Mouse (Mus musculus) limb, embryonic 14.5 days (tissue): ENCODE measurements around the gene Ppp4r3a. TPM values are rescaled to one million over a fixed set of nuclear protein-coding genes. Genes with fewer than 3 reads are reported as not detected.

Experiments used
- ATAC-seq: fragments of 200-750 bp; cut with Nextera tagmentation; 2 replicates; pipeline ENCODE4 v1.8.0; 2017; ENCODE audit warnings: low read depth, moderate number of reproducible peaks, moderate TSS enrichment; ENCODE audit not compliant: low FRiP score
- DNase-seq: peaks from one replicate; pipeline ENCODE4 v3.0.0-alpha.2; 2015; ENCODE audit warnings: low spot score
- H3K27ac ChIP-seq: fragments of 300-500 bp; sonication (generic); replicated peaks from 2 replicates; pipeline ENCODE4 v1.5.1; 2014; ENCODE audit warnings: low read depth, mild to moderate bottlenecking, low read length, moderate library complexity, mixed read lengths
- H3K27me3 ChIP-seq: fragments of 300-500 bp; sonication (generic); 2 replicates; pipeline ENCODE4 v1.6.1; 2014; ENCODE audit warnings: low read length, mixed read lengths; ENCODE audit not compliant: control insufficient read depth, insufficient read depth
- H3K36me3 ChIP-seq: fragments of 300-500 bp; sonication (generic); 2 replicates; pipeline ENCODE4 v1.6.1; 2014; ENCODE audit warnings: mild to moderate bottlenecking, low read length, moderate library complexity, mixed read lengths; ENCODE audit not compliant: control insufficient read depth, insufficient read depth
- H3K4me1 ChIP-seq: fragments of 300-500 bp; sonication (generic); 2 replicates; pipeline ENCODE4 v1.6.1; 2014; ENCODE audit warnings: antibody characterized with exemption, low read length, mixed read lengths; ENCODE audit not compliant: control insufficient read depth, insufficient read depth
- H3K4me2 ChIP-seq: fragments of 300-500 bp; sonication (generic); replicated peaks from 2 replicates; pipeline ENCODE4 v1.6.1; 2014; ENCODE audit warnings: low read depth, mild to moderate bottlenecking, low read length, moderate library complexity; ENCODE audit not compliant: severe bottlenecking
- H3K4me3 ChIP-seq: fragments of 300-500 bp; sonication (generic); replicated peaks from 2 replicates; pipeline ENCODE4 v1.5.1; 2014; ENCODE audit warnings: low read length
- H3K9ac ChIP-seq: fragments of 300-500 bp; sonication (generic); 2 replicates; pipeline ENCODE4 v1.6.1; 2014; ENCODE audit warnings: mild to moderate bottlenecking, low read depth, low read length, moderate library complexity; ENCODE audit not compliant: severe bottlenecking
- H3K9me3 ChIP-seq: fragments of 300-500 bp; sonication (generic); 2 replicates; pipeline ENCODE4 v1.6.1; 2016; ENCODE audit warnings: low read length; ENCODE audit not compliant: control insufficient read depth
- POLR2A ChIP-seq: fragments of 200-500 bp; IDR thresholded peaks from 2 replicates; pipeline ENCODE4 v1.8.0; 2012; ENCODE audit warnings: inconsistent platforms, mild to moderate bottlenecking, moderate library complexity, borderline replicate concordance; ENCODE audit not compliant: insufficient read depth, insufficient read length; ENCODE audit errors: extremely low read depth
- WGBS: fragments of 180-500 bp; shearing (Covaris S2); extraction: QIAGEN DNeasy Blood & Tissue Kit; methylation state at CpG from one replicate; pipeline ENCODE4 v1.1.7; 2014; 5-methylcytosine and 5-hydroxymethylcytosine counted together
- polyA plus RNA-seq, 2 experiments: library from polyadenylated mRNA; depleted of rRNA in 1 of 2; stranded (reverse) in 1 of 2; unstranded in 1 of 2; fragments of >200 nt; fragmentation: Nextera tagmentation in 1 of 2; extraction: Ambion mirVana in 1 of 2; gene quantifications; 2 replicates each; pipeline versions ENCODE4 v1.2.1 to v1.2.3; 2012 to 2014

The Ppp4r3a gene
- polyA plus RNA-seq, 2 experiments, result 40.3 to 44.9 TPM

- no peak for ATAC-seq
- DNase-seq, result no peak
- no peak overlapping the region for H3K27ac ChIP-seq
- no peaks in the 10 kb centered on the region for H3K27me3 ChIP-seq
- H3K4me2 ChIP-seq, result no peak overlapping the region
- 47% methylated on average over 4 of the region's 4 CpGs for WGBS
- H3K4me1 ChIP-seq, result peaks cover 18% of the 10 kb centered on the region
- no peaks in the 10 kb centered on the region for H3K9me3 ChIP-seq
- no peak for TF ChIP-seq POLR2A
- no peak overlapping the region for H3K4me3 ChIP-seq
- no peak overlapping the region for H3K9ac ChIP-seq
- H3K36me3 ChIP-seq, result no peaks in the 10 kb centered on the region
These were observed 74.9 kb downstream of the Ppp4r3a start for GRCm38 (mm10) chr12:101008648-101009047.

GRCm38 (mm10) chr12:101007968-101008481, 75.5 kb downstream of the Ppp4r3a start:
- no peak for TF ChIP-seq POLR2A
- 21% methylated on average over 10 of the region's 10 CpGs for WGBS

GRCm38 (mm10) chr12:101007427-101007826, 76.1 kb downstream of the Ppp4r3a start:
- no peak for ATAC-seq
- no peak overlapping the region for H3K27ac ChIP-seq
- peaks cover 13% of the 10 kb centered on the region for H3K4me1 ChIP-seq
- TF ChIP-seq POLR2A, result no peak
- no peak overlapping the region for H3K4me2 ChIP-seq
- no peak overlapping the region for H3K4me3 ChIP-seq
- 75% methylated on average over 9 of the region's 9 CpGs for WGBS
- H3K27me3 ChIP-seq, result no peaks in the 10 kb centered on the region
- H3K36me3 ChIP-seq, result no peaks in the 10 kb centered on the region
- DNase-seq, result no peak
- no peak overlapping the region for H3K9ac ChIP-seq
- H3K9me3 ChIP-seq, result no peaks in the 10 kb centered on the region

More at GRCm38 (mm10) chr12:101007968-101008481, 75.5 kb downstream of the Ppp4r3a start:
- H3K27me3 ChIP-seq, result no peaks in the 10 kb centered on the region
- no peak overlapping the region for H3K27ac ChIP-seq
- no peak overlapping the region for H3K4me3 ChIP-seq
- peaks cover 18% of the 10 kb centered on the region for H3K4me1 ChIP-seq
- no peaks in the 10 kb centered on the region for H3K36me3 ChIP-seq
- no peak overlapping the region for H3K4me2 ChIP-seq
- no peak overlapping the region for H3K9ac ChIP-seq
- ATAC-seq (peak; percentile 58; the same call in 1 of the 2 replicates), DNase-seq (no peak)
- no peaks in the 10 kb centered on the region for H3K9me3 ChIP-seq

GRCm38 (mm10) chr12:101005665-101006420, 77.7 kb downstream of the Ppp4r3a start:
- H3K4me2 ChIP-seq, result no peak overlapping the region
- H3K4me3 ChIP-seq, result no peak overlapping the region
- no peaks in the 10 kb centered on the region for H3K9me3 ChIP-seq
- ATAC-seq (no peak), DNase-seq (no peak)
- WGBS, result 85% methylated on average over 12 of the region's 12 CpGs
- H3K9ac ChIP-seq, result no peak overlapping the region
- no peaks in the 10 kb centered on the region for H3K36me3 ChIP-seq
- H3K27ac ChIP-seq, result no peak overlapping the region
- H3K4me1 ChIP-seq, result peaks cover 8% of the 10 kb centered on the region; the same call in 1 of the 2 replicates
- H3K27me3 ChIP-seq, result no peaks in the 10 kb centered on the region
- TF ChIP-seq POLR2A, result no peak

GRCm38 (mm10) chr12:101004982-101005381, 78.5 kb downstream of the Ppp4r3a start:
- no peak for TF ChIP-seq POLR2A
- Histone ChIP-seq H3K9me3 (no peaks in the 10 kb centered on the region), H3K4me1 (peaks cover 8% of the 10 kb centered on the region; the same call in 1 of the 2 replicates), H3K27ac (no peak overlapping the region), H3K27me3 (no peaks in the 10 kb centered on the region), H3K4me2 (no peak overlapping the region), H3K36me3 (no peaks in the 10 kb centered on the region), H3K4me3 (no peak overlapping the region), H3K9ac (no peak overlapping the region)
- DNase-seq (no peak), ATAC-seq (no peak)
- WGBS, result 81% methylated on average over 5 of the region's 5 CpGs
